Mouse (Mus musculus): ENCODE measurements at regions not wholly inside any gene's neighbourhood (a gene's known extent, or its start where the extent isn't known, plus 50 kb on each side); places are given as distances from the start of the nearest gene placed in this dataset.

GRCm38 (mm10) chr1:59415733-59416312, 66.4 kb upstream of the Fzd7 start:
- TF ChIP-seq GATA1 (IDR thresholded peaks at IDR 0.05; ENCODE audit: borderline replicate concordance, low read length) (no peak), FLI1 (IDR thresholded peaks at IDR 0.05; ENCODE audit: low read length) (no peak)

Measured in megakaryocyte, embryonic 14.5 days (primary cell).